Mouse (Mus musculus): ENCODE results near the gene Hist1h3i. TPM values are rescaled to one million over a fixed set of nuclear protein-coding genes. Genes with fewer than 3 reads are reported as not detected.
"Not testable (repeated sequence)": the region's sequence is repeated elsewhere in the genome, so short reads cannot be mapped to it uniquely, and the experiment has no call there.

The Hist1h3i gene
- polyA plus RNA-seq, 1 experiment from 2014 or later: 72.0 TPM

DNA sequence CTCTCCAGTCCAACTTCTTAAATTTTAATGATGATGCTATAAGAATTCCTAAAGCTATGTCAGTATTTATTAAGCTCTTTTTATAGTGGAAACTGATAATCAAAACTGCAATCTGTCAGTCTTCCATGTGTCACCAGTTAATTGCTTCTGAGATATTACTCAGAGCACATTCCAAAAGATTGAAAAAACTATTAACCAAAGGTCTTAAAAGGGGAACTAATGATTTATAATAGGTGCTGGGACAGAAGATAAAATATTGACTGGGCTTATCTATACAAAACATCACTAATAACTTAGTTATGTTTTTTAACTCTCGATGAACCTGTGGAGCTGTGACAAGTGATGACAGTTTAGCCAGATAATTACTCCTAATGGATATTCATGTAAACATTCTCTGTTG is 38.2 kb downstream of the Hist1h3i start:
- ATAC-seq (replicated peaks; ENCODE audit: low FRiP score, low read depth): no peak
- H3K4me2 ChIP-seq (ENCODE audit: low read length): no peak overlapping the region
- no peak overlapping the region for H3K27ac ChIP-seq
- 78% methylated on average over 1 of the region's 1 CpGs for WGBS
- H3K27me3 ChIP-seq (ENCODE audit: insufficient read depth, low read length): no peaks in the 10 kb centered on the region
- H3K4me3 ChIP-seq (replicated peaks; ENCODE audit: low read depth, low read length): no peak overlapping the region
- no peaks in the 10 kb centered on the region for H3K9me3 ChIP-seq (replicated peaks; ENCODE audit: low read length)
- H3K36me3 ChIP-seq (ENCODE audit: insufficient read depth, low read length): no peaks in the 10 kb centered on the region
- no peak for TF ChIP-seq CTCF (IDR thresholded peaks at IDR 0.05; ENCODE audit: low read depth)
- no peak for DNase-seq (ENCODE audit: low spot score)
- no peaks in the 10 kb centered on the region for H3K4me1 ChIP-seq (replicated peaks; ENCODE audit: insufficient read depth, low read length)
- H3K9ac ChIP-seq (ENCODE audit: low read depth, low read length): no peak overlapping the region

- peak within 1 kb of the TSS; percentile 68 for H3K4me2 ChIP-seq (ENCODE audit: low read length)
- WGBS: under 1% methylated on average over 43 of the region's 56 CpGs
- peak within 1 kb of the TSS; percentile 47 for H3K4me3 ChIP-seq (replicated peaks; ENCODE audit: low read depth, low read length)
- not testable (repeated sequence) for H3K9me3 ChIP-seq (replicated peaks; ENCODE audit: low read length); H3K4me1 ChIP-seq (replicated peaks; ENCODE audit: insufficient read depth, low read length); H3K36me3 ChIP-seq (ENCODE audit: insufficient read depth, low read length); H3K27me3 ChIP-seq (ENCODE audit: insufficient read depth, low read length)
- H3K9ac ChIP-seq (ENCODE audit: low read depth, low read length): peak within 1 kb of the TSS; percentile 62
- peak; percentile 85 for ATAC-seq (replicated peaks; ENCODE audit: low FRiP score, low read depth)
- H3K27ac ChIP-seq: peak within 1 kb of the TSS; percentile 93
- DNase-seq (ENCODE audit: low spot score): peak; percentile 92
Measured at GRCm38 (mm10) chr13:21734906-21735767, 48.0 kb downstream of the Hist1h3i start, which contains the start of gene Hist1h4j. Hist1h4j (plus strand) TSS chr13:21735064.

- no peaks in the 10 kb centered on the region for H3K27me3 ChIP-seq (ENCODE audit: insufficient read depth, low read length)
- no peaks in the 10 kb centered on the region for H3K9me3 ChIP-seq (replicated peaks; ENCODE audit: low read length)
- H3K4me1 ChIP-seq (replicated peaks; ENCODE audit: insufficient read depth, low read length): no peaks in the 10 kb centered on the region
- H3K36me3 ChIP-seq (ENCODE audit: insufficient read depth, low read length): no peaks in the 10 kb centered on the region
- DNase-seq (ENCODE audit: low spot score) (peak; percentile 97), ATAC-seq (replicated peaks; ENCODE audit: low FRiP score, low read depth) (peak; percentile 78)
- peak; percentile 92 for TF ChIP-seq CTCF (IDR thresholded peaks at IDR 0.05; ENCODE audit: low read depth)
- under 1% methylated on average over 21 of the region's 21 CpGs for WGBS
- H3K4me3 ChIP-seq (replicated peaks; ENCODE audit: low read depth, low read length): peak overlapping the region; percentile 47
- peak overlapping the region; percentile 62 for H3K9ac ChIP-seq (ENCODE audit: low read depth, low read length)
- peak overlapping the region; percentile 93 for H3K27ac ChIP-seq
- peak overlapping the region; percentile 68 for H3K4me2 ChIP-seq (ENCODE audit: low read length)
Measured at GRCm38 (mm10) chr13:21734010-21734905, 48.9 kb downstream of the Hist1h3i start.

DNA sequence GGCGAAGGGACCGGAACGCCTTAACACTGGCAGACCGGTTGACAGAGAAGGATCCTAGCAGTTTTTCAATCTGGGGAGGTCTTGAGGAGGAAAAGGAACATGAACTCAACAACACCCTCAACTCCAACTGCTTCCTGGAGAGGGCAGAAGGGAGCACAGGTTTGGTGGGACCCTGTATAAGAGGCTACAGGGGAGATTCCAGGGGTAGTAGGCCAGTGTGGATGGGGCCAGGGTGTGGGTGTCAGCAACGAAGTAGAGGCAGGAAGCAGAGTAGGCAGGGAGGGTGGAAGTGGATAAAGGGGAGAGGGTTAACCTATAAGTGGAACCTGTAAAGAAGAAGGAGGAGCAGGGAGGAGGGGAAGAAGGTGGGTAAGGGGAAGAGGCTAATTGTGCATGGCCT is 49.7 kb downstream of the Hist1h3i start:
- DNase-seq (ENCODE audit: low spot score): no peak
- Histone ChIP-seq H3K36me3 (ENCODE audit: insufficient read depth, low read length) (no peaks in the 10 kb centered on the region), H3K27ac (no peak overlapping the region), H3K4me1 (replicated peaks; ENCODE audit: insufficient read depth, low read length) (no peaks in the 10 kb centered on the region), H3K9me3 (replicated peaks; ENCODE audit: low read length) (no peaks in the 10 kb centered on the region), H3K4me2 (ENCODE audit: low read length) (no peak overlapping the region), H3K27me3 (ENCODE audit: insufficient read depth, low read length) (no peaks in the 10 kb centered on the region), H3K4me3 (replicated peaks; ENCODE audit: low read depth, low read length) (no peak overlapping the region), H3K9ac (ENCODE audit: low read depth, low read length) (no peak overlapping the region)
- WGBS: 71% methylated on average over 5 of the region's 5 CpGs
- ATAC-seq (replicated peaks; ENCODE audit: low FRiP score, low read depth): peak; percentile 45; the same call in 1 of the 2 replicates
- no peak; the same call in 1 of the 2 replicates for TF ChIP-seq CTCF (IDR thresholded peaks at IDR 0.05; ENCODE audit: low read depth)

Small RNA genes within 50 kb of the gene (microRNA-seq; reads per million reads assigned to microRNA genes)
- not detected for gene Gm19658
- gene Gm44346: not detected
- gene Gm44454: not detected
- not detected for gene Gm44466

Other genes with a start within 250 kb of the Hist1h3i start
- gene Olfr1366, start 240.6 kb downstream of the Hist1h3i start, polyA plus RNA-seq (2015; fragmentation: Nextera tagmentation; extraction: Ambion mirVana): 0.11 and 0.13 TPM in 2 replicates
- not detected in 2 replicates for gene Olfr1535, start 223.5 kb downstream of the Hist1h3i start, polyA plus RNA-seq (2015; fragmentation: Nextera tagmentation; extraction: Ambion mirVana)
- not detected in 2 replicates for gene Olfr1364, start 201.6 kb downstream of the Hist1h3i start, polyA plus RNA-seq (2015; fragmentation: Nextera tagmentation; extraction: Ambion mirVana)
- gene Olfr1362, start 169.3 kb downstream of the Hist1h3i start, polyA plus RNA-seq (2015; fragmentation: Nextera tagmentation; extraction: Ambion mirVana): not detected in 2 replicates
- gene Olfr11, start 140.9 kb downstream of the Hist1h3i start, polyA plus RNA-seq (2015; fragmentation: Nextera tagmentation; extraction: Ambion mirVana): not detected in 2 replicates
- gene Olfr1361, start 120.0 kb downstream of the Hist1h3i start, polyA plus RNA-seq (2015; fragmentation: Nextera tagmentation; extraction: Ambion mirVana): not detected in 2 replicates
- gene Olfr1360, start 106.0 kb downstream of the Hist1h3i start, polyA plus RNA-seq (2015; fragmentation: Nextera tagmentation; extraction: Ambion mirVana): not detected in 2 replicates
- not detected in 2 replicates for gene Olfr1359, start 85.3 kb downstream of the Hist1h3i start, polyA plus RNA-seq (2015; fragmentation: Nextera tagmentation; extraction: Ambion mirVana)
- 2.1 and 3.7 TPM in 2 replicates for gene Hist1h2bl, start 67.2 kb downstream of the Hist1h3i start, polyA plus RNA-seq (2015; fragmentation: Nextera tagmentation; extraction: Ambion mirVana)
- 21.2 and 27.1 TPM in 2 replicates for gene Hist1h2ai, start 66.9 kb downstream of the Hist1h3i start, polyA plus RNA-seq (2015; fragmentation: Nextera tagmentation; extraction: Ambion mirVana)
- 5.6 and 7.2 TPM in 2 replicates for gene Hist1h3h, start 65.7 kb downstream of the Hist1h3i start, polyA plus RNA-seq (2015; fragmentation: Nextera tagmentation; extraction: Ambion mirVana)
- gene Hist1h2bm, start 61.3 kb downstream of the Hist1h3i start, polyA plus RNA-seq (2015; fragmentation: Nextera tagmentation; extraction: Ambion mirVana): 2.1 and 2.4 TPM in 2 replicates
- 0.34 and 0.65 TPM in 2 replicates for gene Hist1h4j, start 48.3 kb downstream of the Hist1h3i start, polyA plus RNA-seq (2015; fragmentation: Nextera tagmentation; extraction: Ambion mirVana)
- gene Hist1h4k, start 32.9 kb downstream of the Hist1h3i start, polyA plus RNA-seq (2015; fragmentation: Nextera tagmentation; extraction: Ambion mirVana): 2.0 and 3.0 TPM in 2 replicates
- gene Hist1h2ak, start 29.5 kb downstream of the Hist1h3i start, polyA plus RNA-seq (2015; fragmentation: Nextera tagmentation; extraction: Ambion mirVana): 18.1 and 21.5 TPM in 2 replicates
- 1.8 and 4.6 TPM in 2 replicates for gene Hist1h2bn, start 29.2 kb downstream of the Hist1h3i start, polyA plus RNA-seq (2015; fragmentation: Nextera tagmentation; extraction: Ambion mirVana)
- 13.2 and 13.8 TPM in 2 replicates for gene Hist1h1b, start 2.7 kb downstream of the Hist1h3i start, polyA plus RNA-seq (2015; fragmentation: Nextera tagmentation; extraction: Ambion mirVana)
- gene Hist1h2an, start 3.8 kb upstream of the Hist1h3i start, polyA plus RNA-seq (2015; fragmentation: Nextera tagmentation; extraction: Ambion mirVana): 4.6 TPM in 1 of 2 replicates, not detected in the other
- gene Hist1h2bp, start 4.1 kb upstream of the Hist1h3i start, polyA plus RNA-seq (2015; fragmentation: Nextera tagmentation; extraction: Ambion mirVana): 0.71 and 1.5 TPM in 2 replicates
- gene Hist1h2bq, start 26.8 kb upstream of the Hist1h3i start, polyA plus RNA-seq (2015; fragmentation: Nextera tagmentation; extraction: Ambion mirVana): 12.2 and 13.7 TPM in 2 replicates
- gene Hist1h2ao, start 27.1 kb upstream of the Hist1h3i start, polyA plus RNA-seq (2015; fragmentation: Nextera tagmentation; extraction: Ambion mirVana): not detected in 2 replicates
- not detected in 2 replicates for gene Hist1h4m, start 28.4 kb upstream of the Hist1h3i start, polyA plus RNA-seq (2015; fragmentation: Nextera tagmentation; extraction: Ambion mirVana)
- gene Hist1h4n, start 48.8 kb upstream of the Hist1h3i start, polyA plus RNA-seq (2015; fragmentation: Nextera tagmentation; extraction: Ambion mirVana): 6.0 and 6.3 TPM in 2 replicates
- 2,281 and 2,496 TPM in 2 replicates for gene Hist1h2ap, start 50.1 kb upstream of the Hist1h3i start, polyA plus RNA-seq (2015; fragmentation: Nextera tagmentation; extraction: Ambion mirVana)
- 13.2 TPM in 2 replicates for gene Hist1h2br, start 50.4 kb upstream of the Hist1h3i start, polyA plus RNA-seq (2015; fragmentation: Nextera tagmentation; extraction: Ambion mirVana)
- gene Zfp184, start 161.7 kb upstream of the Hist1h3i start, polyA plus RNA-seq (2015; fragmentation: Nextera tagmentation; extraction: Ambion mirVana): 8.5 and 9.6 TPM in 2 replicates
- gene Pom121l2, start 197.8 kb upstream of the Hist1h3i start, polyA plus RNA-seq (2015; fragmentation: Nextera tagmentation; extraction: Ambion mirVana): not detected in 2 replicates
- 0.21 and 0.60 TPM in 2 replicates for gene Prss16, start 226.4 kb upstream of the Hist1h3i start, polyA plus RNA-seq (2015; fragmentation: Nextera tagmentation; extraction: Ambion mirVana)